Mouse (Mus musculus) midbrain, postnatal 0 days (tissue): Measurements from ENCODE around the gene Dock6. TPM values are rescaled to one million over a fixed set of nuclear protein-coding genes. Genes with fewer than 3 reads are reported as not detected.

Experiments used
- ATAC-seq: fragments of 200-750 bp; cut with Nextera tagmentation; 2 replicates; pipeline ENCODE4 v1.8.0; 2017; ENCODE audit warnings: moderate number of reproducible peaks, mild to moderate bottlenecking, moderate TSS enrichment, moderate library complexity; ENCODE audit not compliant: low FRiP score
- DNase-seq: peaks from one replicate; pipeline ENCODE4 v3.0.0-alpha.2; 2015; ENCODE audit warnings: low spot score
- H3K27ac ChIP-seq: fragments of 300-500 bp; sonication (generic); 2 replicates; pipeline ENCODE4 v1.5.1; 2014; ENCODE audit warnings: low read depth, mild to moderate bottlenecking, low read length, mixed read lengths
- H3K27me3 ChIP-seq: fragments of 300-500 bp; sonication (generic); 2 replicates; pipeline ENCODE4 v1.6.1; 2014; ENCODE audit warnings: low read length, control low read depth, mixed read lengths; ENCODE audit not compliant: insufficient read depth
- H3K36me3 ChIP-seq: fragments of 300-500 bp; sonication (generic); 2 replicates; pipeline ENCODE4 v1.6.1; 2014; ENCODE audit warnings: low read length, control low read depth, mixed read lengths; ENCODE audit not compliant: insufficient read depth
- H3K4me1 ChIP-seq: fragments of 300-500 bp; sonication (generic); 2 replicates; pipeline ENCODE4 v1.6.1; 2014; ENCODE audit warnings: mild to moderate bottlenecking, control low read depth, antibody characterized with exemption, low read length, mixed read lengths; ENCODE audit not compliant: insufficient read depth
- H3K4me2 ChIP-seq: fragments of 300-500 bp; sonication (generic); 2 replicates; pipeline ENCODE4 v1.6.1; 2014; ENCODE audit warnings: low read depth, mild to moderate bottlenecking, low read length, mixed read lengths; ENCODE audit not compliant: poor library complexity, severe bottlenecking
- H3K4me3 ChIP-seq: fragments of 300-500 bp; sonication (generic); 2 replicates; pipeline ENCODE4 v1.5.1; 2014; ENCODE audit warnings: low read depth, mild to moderate bottlenecking, low read length, moderate library complexity
- H3K9ac ChIP-seq: fragments of 300-500 bp; sonication (generic); replicated peaks from 2 replicates; pipeline ENCODE4 v1.6.1; 2014; ENCODE audit warnings: mild to moderate bottlenecking, low read length, moderate library complexity, mixed read lengths; ENCODE audit not compliant: poor library complexity, severe bottlenecking
- H3K9me3 ChIP-seq: fragments of 300-500 bp; sonication (generic); 2 replicates; pipeline ENCODE4 v1.6.1; 2016; ENCODE audit warnings: low read length, control low read depth
- CTCF ChIP-seq: IDR thresholded peaks from 2 replicates; pipeline ENCODE4 v1.5.1; 2016; ENCODE audit warnings: antibody characterized with exemption, mild to moderate bottlenecking
- WGBS: fragments of 180-500 bp; shearing (Covaris S2); extraction: QIAGEN DNeasy Blood & Tissue Kit; methylation state at CpG from one replicate; pipeline ENCODE4 v1.1.7; 2014; 5-methylcytosine and 5-hydroxymethylcytosine counted together
- polyA plus RNA-seq: library from polyadenylated mRNA; unstranded; fragments of >200 nt; fragmentation: Nextera tagmentation; extraction: Ambion mirVana; gene quantifications from 2 replicates; pipeline ENCODE4 v1.2.1, GENCODE M21; 2015
- total RNA-seq: library from RNA; depleted of rRNA; stranded (reverse); fragments of >200 nt; gene quantifications from 2 replicates; pipeline ENCODE4 v1.2.3, GENCODE M21; 2014

The Dock6 gene
- total and polyA plus RNA-seq, 2 experiments from 2014 or later = 11.3 to 18.0 TPM

DNA sequence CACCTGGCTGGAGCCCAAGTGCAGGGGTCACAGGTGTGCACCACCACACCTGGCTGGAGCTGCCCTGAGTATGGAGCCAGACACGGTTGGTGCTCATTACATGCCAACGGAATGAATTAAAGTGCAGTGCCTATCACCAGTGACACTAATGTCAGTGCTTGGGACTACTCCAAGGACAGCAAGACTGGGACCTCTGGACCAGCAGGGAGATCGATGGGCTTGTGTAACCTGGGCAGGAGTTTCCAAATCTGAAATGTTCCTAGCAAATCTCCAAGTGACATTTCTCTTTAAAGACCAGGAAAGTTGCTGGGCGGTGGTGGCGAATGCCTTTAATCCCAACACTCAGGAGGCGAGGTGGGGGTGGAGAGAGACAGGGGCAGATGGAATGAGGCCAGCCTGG lies 29.7 kb downstream of the Dock6 start:
- H3K36me3 ChIP-seq = no peaks in the 10 kb centered on the region
- no peak for TF ChIP-seq CTCF
- no peak overlapping the region for H3K4me3 ChIP-seq
- H3K9me3 ChIP-seq = no peaks in the 10 kb centered on the region
- 89% methylated on average over 6 of the region's 6 CpGs for WGBS
- H3K27me3 ChIP-seq = no peaks in the 10 kb centered on the region
- no peak overlapping the region for H3K4me2 ChIP-seq
- H3K27ac ChIP-seq = no peak overlapping the region
- no peak overlapping the region for H3K9ac ChIP-seq
- ATAC-seq (no peak), DNase-seq (no peak)
- no peaks in the 10 kb centered on the region for H3K4me1 ChIP-seq

- no peak for ATAC-seq
- Histone ChIP-seq H3K4me1 (no peaks in the 10 kb centered on the region), H3K9me3 (no peaks in the 10 kb centered on the region), H3K27ac (no peak overlapping the region), H3K4me3 (no peak overlapping the region), H3K4me2 (no peak overlapping the region), H3K9ac (no peak overlapping the region), H3K36me3 (no peaks in the 10 kb centered on the region), H3K27me3 (no peaks in the 10 kb centered on the region)
- WGBS = 89% methylated on average over 12 of the region's 12 CpGs
- TF ChIP-seq CTCF = no peak
- no peak for DNase-seq
These were observed 32.3 kb downstream of the Dock6 start for GRCm38 (mm10) chr9:21820183-21820582.

DNA sequence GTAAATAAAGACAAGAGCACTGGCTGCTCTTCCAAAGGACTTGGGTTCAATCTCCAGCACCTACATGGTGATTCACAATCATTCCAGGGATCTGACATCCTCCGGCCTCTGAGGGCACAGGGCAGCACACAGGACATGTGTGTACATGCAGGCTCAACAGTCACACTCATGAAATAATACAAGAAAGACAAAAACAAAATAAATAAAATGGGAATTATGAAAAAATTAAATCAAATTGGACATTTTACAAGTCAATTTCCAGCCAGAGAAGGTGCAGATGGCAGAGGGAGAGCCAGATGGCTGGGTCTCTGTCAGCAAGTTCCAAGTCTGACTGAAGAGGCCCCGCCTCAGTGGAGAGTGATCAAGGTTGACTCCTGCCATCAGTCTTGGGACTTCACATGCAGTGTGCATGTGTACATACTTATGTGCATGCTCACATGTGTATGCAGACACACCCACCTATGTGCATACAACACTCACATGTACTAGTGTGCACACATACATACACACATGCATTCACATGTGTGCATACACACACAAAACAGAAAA lies 33.2 kb downstream of the Dock6 start:
- DNase-seq (no peak), ATAC-seq (no peak)
- TF ChIP-seq CTCF = no peak
- Histone ChIP-seq H3K4me2 (no peak overlapping the region), H3K27me3 (no peaks in the 10 kb centered on the region), H3K36me3 (no peaks in the 10 kb centered on the region), H3K9ac (no peak overlapping the region), H3K9me3 (no peaks in the 10 kb centered on the region), H3K4me3 (no peak overlapping the region), H3K27ac (no peak overlapping the region), H3K4me1 (no peaks in the 10 kb centered on the region)
- 96% methylated on average over 2 of the region's 2 CpGs for WGBS

GRCm38 (mm10) chr9:21818561-21818960 lies 33.9 kb downstream of the Dock6 start:
- H3K27ac ChIP-seq = no peak overlapping the region
- no peak overlapping the region for H3K4me2 ChIP-seq
- H3K9me3 ChIP-seq = no peaks in the 10 kb centered on the region
- H3K4me1 ChIP-seq = no peaks in the 10 kb centered on the region
- no peaks in the 10 kb centered on the region for H3K27me3 ChIP-seq
- TF ChIP-seq CTCF = no peak
- DNase-seq (no peak), ATAC-seq (no peak)
- WGBS = 92% methylated on average over 6 of the region's 6 CpGs
- no peaks in the 10 kb centered on the region for H3K36me3 ChIP-seq
- no peak overlapping the region for H3K9ac ChIP-seq
- H3K4me3 ChIP-seq = no peak overlapping the region

GRCm38 (mm10) chr9:21818125-21818524 lies 34.3 kb downstream of the Dock6 start:
- Histone ChIP-seq H3K27ac (no peak overlapping the region), H3K27me3 (no peaks in the 10 kb centered on the region), H3K4me3 (no peak overlapping the region), H3K9me3 (no peaks in the 10 kb centered on the region), H3K4me2 (no peak overlapping the region), H3K4me1 (no peaks in the 10 kb centered on the region), H3K36me3 (no peaks in the 10 kb centered on the region), H3K9ac (no peak overlapping the region)
- WGBS = 84% methylated on average over 4 of the region's 4 CpGs
- no peak for DNase-seq
- TF ChIP-seq CTCF = no peak
- no peak for ATAC-seq

DNA sequence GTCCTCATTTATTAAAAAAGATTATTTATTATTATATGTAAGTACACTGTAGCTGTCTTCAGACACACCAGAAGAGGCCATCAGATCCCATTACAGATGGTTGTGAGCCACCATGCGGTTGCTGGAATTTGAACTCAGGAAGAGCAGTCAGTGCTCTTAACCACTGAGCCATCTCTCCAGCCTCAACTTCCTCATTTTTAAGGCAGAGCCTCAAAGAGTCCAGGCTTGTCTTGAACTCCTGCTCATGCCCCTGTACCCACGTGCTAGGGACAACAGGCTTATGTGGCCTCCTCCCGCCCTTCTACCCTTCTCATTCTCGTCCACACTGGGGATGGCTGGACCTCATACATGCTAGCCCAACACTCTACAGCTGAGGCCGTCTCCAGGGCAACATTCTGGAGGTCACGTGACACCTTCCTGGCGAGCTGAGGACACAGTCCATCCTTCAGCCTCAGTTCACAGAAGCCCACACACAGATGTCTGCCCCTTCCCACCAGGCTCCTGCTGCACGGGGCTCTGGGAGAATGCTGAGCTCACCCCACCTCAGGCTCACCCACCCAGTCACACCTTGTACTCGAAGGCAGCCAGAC lies 35.6 kb downstream of the Dock6 start:
- H3K4me2 ChIP-seq = no peak overlapping the region
- 67% methylated on average over 9 of the region's 9 CpGs for WGBS
- no peaks in the 10 kb centered on the region for H3K9me3 ChIP-seq
- no peak overlapping the region for H3K27ac ChIP-seq
- DNase-seq = no peak
- no peaks in the 10 kb centered on the region for H3K4me1 ChIP-seq
- H3K36me3 ChIP-seq = no peaks in the 10 kb centered on the region
- H3K27me3 ChIP-seq = no peaks in the 10 kb centered on the region
- no peak for TF ChIP-seq CTCF
- ATAC-seq = no peak
- no peak overlapping the region for H3K9ac ChIP-seq
- no peak overlapping the region for H3K4me3 ChIP-seq
